Mouse (Mus musculus) stomach, embryonic 16.5 days (tissue): ENCODE measurements at regions not wholly inside any gene's neighbourhood (a gene's known extent, or its start where the extent isn't known, plus 50 kb on each side); places are given as distances from the start of the nearest gene placed in this dataset.

Experiments
- ATAC-seq: fragments of 200-750 bp; cut with Nextera tagmentation; 2 replicates; pipeline ENCODE4 v1.8.0; 2017; ENCODE audit warnings: moderate number of reproducible peaks, moderate TSS enrichment; ENCODE audit not compliant: insufficient read depth, low FRiP score
- H3K27ac ChIP-seq: fragments of 300-500 bp; sonication (generic); 2 replicates; pipeline ENCODE4 v1.5.1; 2014; ENCODE audit warnings: low read length
- H3K27me3 ChIP-seq: fragments of 300-500 bp; sonication (generic); 2 replicates; pipeline ENCODE4 v1.6.1; 2014; ENCODE audit warnings: low read length, control low read depth, mixed read lengths; ENCODE audit not compliant: control insufficient read depth, insufficient read depth
- H3K36me3 ChIP-seq: fragments of 300-500 bp; sonication (generic); 2 replicates; pipeline ENCODE4 v1.6.1; 2014; ENCODE audit warnings: low read length; ENCODE audit not compliant: control insufficient read depth, insufficient read depth
- H3K4me1 ChIP-seq: fragments of 300-500 bp; sonication (generic); 2 replicates; pipeline ENCODE4 v1.6.1; 2014; ENCODE audit warnings: low read length, control low read depth, mixed read lengths; ENCODE audit not compliant: control insufficient read depth, insufficient read depth
- H3K4me2 ChIP-seq: fragments of 300-500 bp; sonication (generic); 2 replicates; pipeline ENCODE4 v1.6.1; 2014; ENCODE audit warnings: low read depth, low read length, mixed read lengths
- H3K4me3 ChIP-seq: fragments of 300-500 bp; sonication (generic); replicated peaks from 2 replicates; pipeline ENCODE4 v1.5.1; 2014; ENCODE audit warnings: mild to moderate bottlenecking, low read length
- H3K9ac ChIP-seq: fragments of 300-500 bp; sonication (generic); 2 replicates; pipeline ENCODE4 v1.6.1; 2014; ENCODE audit warnings: low read length
- H3K9me3 ChIP-seq: fragments of 300-500 bp; sonication (generic); replicated peaks from 2 replicates; pipeline ENCODE4 v1.6.1; 2016; ENCODE audit warnings: low read length, control low read depth; ENCODE audit not compliant: control insufficient read depth
- WGBS: fragments of 180-500 bp; shearing (Covaris S2); extraction: QIAGEN DNeasy Blood & Tissue Kit; methylation state at CpG from one replicate; pipeline ENCODE4 v1.1.7; 2014; 5-methylcytosine and 5-hydroxymethylcytosine counted together

DNA sequence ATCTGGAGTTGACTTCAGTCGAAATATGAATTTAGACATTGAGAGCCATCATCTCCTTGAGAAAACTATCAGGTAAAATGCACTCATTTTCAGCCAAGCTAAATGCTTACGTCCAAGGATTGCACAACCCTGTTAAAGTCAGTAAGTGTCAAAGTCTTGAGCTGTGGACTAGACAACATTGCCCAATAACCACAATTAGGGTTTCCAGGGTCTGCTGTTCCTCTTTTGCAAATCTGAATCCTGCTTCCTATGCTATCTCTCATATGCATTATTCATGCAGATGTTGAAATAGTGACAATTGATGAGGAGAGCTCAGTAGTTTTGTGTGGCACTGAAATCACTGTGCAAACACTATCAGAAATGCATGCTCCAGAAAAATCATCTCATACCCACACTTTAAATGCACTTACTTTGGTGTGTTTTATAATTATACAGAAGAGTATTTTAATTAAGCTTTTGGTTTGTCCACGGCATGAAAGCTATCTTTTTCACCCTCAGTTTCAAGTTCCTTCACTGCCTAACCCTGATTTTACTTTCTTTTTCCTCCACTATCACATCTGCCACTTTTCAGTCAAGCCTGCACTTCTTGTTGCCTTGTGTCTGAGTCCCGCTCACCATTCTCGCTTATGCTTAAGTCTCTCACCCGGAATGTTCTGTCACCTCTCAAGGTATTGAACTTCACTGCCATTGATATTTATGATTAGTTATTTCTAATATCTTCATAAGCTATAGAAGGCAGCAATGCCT, 429.4 kb upstream of the Mef2c start:
- no peak overlapping the region for H3K4me3 ChIP-seq
- 82% methylated on average over 6 of the region's 6 CpGs for WGBS
- no peak overlapping the region for H3K9ac ChIP-seq

DNA sequence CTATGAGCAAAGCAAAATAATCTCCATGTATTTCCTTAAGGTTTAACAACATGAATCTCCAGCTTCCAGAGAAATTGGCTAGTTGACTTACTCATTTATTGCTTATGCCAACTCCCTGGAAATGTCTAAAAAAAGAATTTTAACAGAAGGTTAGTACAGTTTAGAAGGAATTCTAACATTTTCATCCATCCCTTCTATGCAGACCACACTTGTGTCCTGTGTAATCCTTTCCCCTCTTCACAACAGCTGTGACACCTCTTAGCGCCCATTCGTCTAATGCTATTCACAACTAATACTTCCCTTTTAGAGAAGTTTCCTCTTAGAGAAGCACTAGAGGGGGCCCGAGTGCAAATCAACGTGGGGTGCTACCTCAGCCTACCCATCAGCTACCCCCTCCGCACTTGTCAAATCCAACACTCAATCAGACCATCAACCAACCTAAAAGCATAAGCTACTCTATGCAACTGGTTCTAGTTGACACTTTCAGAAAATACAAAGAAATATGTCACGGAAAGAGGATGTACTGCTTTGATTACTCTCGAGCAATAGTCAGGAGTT, 428.4 kb upstream of the Mef2c start:
- Histone ChIP-seq H3K9me3 (no peaks in the 10 kb centered on the region), H3K4me3 (no peak overlapping the region), H3K4me1 (no peaks in the 10 kb centered on the region), H3K4me2 (no peak overlapping the region), H3K9ac (no peak overlapping the region), H3K27ac (no peak overlapping the region), H3K27me3 (no peaks in the 10 kb centered on the region), H3K36me3 (no peaks in the 10 kb centered on the region)
- no peak for ATAC-seq
- WGBS = 50% methylated on average over 7 of the region's 7 CpGs

More for the DNA sequence above, 429.4 kb upstream of the Mef2c start:
- H3K27me3 ChIP-seq = no peaks in the 10 kb centered on the region
- H3K36me3 ChIP-seq = no peaks in the 10 kb centered on the region
- no peak overlapping the region for H3K27ac ChIP-seq
- no peak for ATAC-seq
- H3K4me1 ChIP-seq = no peaks in the 10 kb centered on the region
- H3K4me2 ChIP-seq = no peak overlapping the region
- H3K9me3 ChIP-seq = no peaks in the 10 kb centered on the region

DNA sequence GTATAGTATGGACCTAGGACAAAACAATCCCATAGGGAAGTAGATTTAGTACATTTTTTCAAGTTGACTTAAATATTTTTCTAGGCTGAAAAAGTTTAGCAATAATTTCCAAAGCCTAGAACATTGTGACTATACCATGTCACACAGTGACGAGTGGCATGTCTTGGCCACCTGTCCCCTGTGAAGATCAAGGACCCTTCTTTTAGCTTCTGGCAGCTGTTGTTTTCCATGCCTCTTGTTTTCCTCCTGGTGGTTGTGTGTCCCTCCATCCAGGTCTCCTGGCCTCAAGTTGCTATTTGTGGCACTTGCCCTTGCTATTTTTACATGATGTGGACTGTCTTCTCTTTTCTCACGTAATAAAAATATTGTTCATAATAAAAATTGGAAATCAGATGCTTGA, 427.2 kb upstream of the Mef2c start:
- no peak for ATAC-seq
- Histone ChIP-seq H3K36me3 (no peaks in the 10 kb centered on the region), H3K4me2 (no peak overlapping the region), H3K4me3 (no peak overlapping the region), H3K4me1 (no peaks in the 10 kb centered on the region), H3K27ac (no peak overlapping the region), H3K27me3 (no peaks in the 10 kb centered on the region), H3K9ac (no peak overlapping the region), H3K9me3 (no peaks in the 10 kb centered on the region)
- 81% methylated on average over 2 of the region's 2 CpGs for WGBS

DNA sequence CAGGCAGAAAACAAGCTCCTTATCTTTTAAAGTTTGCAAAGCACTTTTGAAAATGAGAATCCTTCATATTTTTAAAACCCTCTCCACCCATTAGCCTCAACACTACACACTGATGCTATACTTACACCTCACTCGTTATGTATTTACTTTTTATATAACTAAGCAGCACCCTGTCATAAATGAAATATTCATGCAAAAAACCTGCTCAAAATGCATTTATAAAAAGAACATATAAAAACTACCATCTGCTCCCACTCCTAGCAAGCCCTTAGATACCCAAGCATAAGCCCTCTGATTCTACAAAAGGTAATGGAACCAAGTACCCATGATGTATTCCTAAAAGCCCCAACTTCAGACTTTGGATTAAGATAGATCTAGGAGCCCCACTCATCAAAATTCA, 426.7 kb upstream of the Mef2c start:
- H3K27ac ChIP-seq = no peak overlapping the region
- H3K36me3 ChIP-seq = no peaks in the 10 kb centered on the region
- 80% methylated on average over 1 of the region's 1 CpGs for WGBS
- H3K4me3 ChIP-seq = no peak overlapping the region
- no peaks in the 10 kb centered on the region for H3K9me3 ChIP-seq
- ATAC-seq = no peak
- H3K27me3 ChIP-seq = no peaks in the 10 kb centered on the region
- H3K4me1 ChIP-seq = no peaks in the 10 kb centered on the region
- no peak overlapping the region for H3K9ac ChIP-seq
- no peak overlapping the region for H3K4me2 ChIP-seq

DNA sequence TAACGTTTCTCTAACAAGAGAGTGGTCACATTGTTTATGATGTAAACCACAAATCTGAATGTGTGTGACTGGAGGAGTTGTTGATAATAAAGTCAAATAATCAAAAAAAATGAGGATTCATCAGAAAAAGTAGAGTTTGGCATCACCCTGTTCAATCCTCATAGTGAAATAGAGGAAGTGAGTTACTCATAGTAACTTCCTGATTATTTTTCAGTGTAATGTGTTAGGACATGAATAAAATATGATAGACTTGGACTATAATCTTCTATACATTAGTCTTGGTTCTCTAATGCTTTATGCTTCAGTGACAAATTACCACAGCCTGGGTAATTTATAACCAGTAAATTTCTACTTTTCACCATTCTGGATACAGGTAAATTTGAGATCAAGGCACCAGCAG, 424.5 kb upstream of the Mef2c start:
- Histone ChIP-seq H3K4me2 (no peak overlapping the region), H3K9me3 (no peaks in the 10 kb centered on the region), H3K36me3 (no peaks in the 10 kb centered on the region), H3K9ac (no peak overlapping the region), H3K27me3 (no peaks in the 10 kb centered on the region), H3K27ac (no peak overlapping the region), H3K4me3 (no peak overlapping the region), H3K4me1 (no peaks in the 10 kb centered on the region)
- 32% methylated on average over 1 of the region's 1 CpGs for WGBS
- ATAC-seq = no peak

DNA sequence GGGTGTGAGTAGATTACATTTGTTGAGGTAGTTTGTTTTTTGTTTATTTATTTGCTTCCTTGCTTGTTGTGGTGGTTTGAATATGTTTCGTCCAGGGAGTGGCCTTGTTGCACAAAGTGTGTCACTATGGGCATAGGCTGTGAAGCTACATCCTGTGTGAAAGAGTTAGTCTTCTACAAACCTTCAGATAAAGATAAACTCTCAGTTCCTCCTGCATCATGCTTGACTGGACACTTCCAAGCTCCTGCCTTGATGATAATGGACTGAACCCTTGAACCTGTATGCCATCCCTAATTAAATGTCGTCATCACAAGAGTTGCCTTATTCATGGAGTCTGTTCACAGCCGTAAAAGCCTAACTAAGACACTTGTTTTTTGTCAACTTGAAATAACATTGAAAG, 418.9 kb upstream of the Mef2c start:
- Histone ChIP-seq H3K4me1 (no peaks in the 10 kb centered on the region), H3K4me3 (no peak overlapping the region), H3K27ac (no peak overlapping the region), H3K9ac (no peak overlapping the region), H3K9me3 (no peaks in the 10 kb centered on the region), H3K36me3 (no peaks in the 10 kb centered on the region), H3K27me3 (no peaks in the 10 kb centered on the region), H3K4me2 (no peak overlapping the region)
- 75% methylated on average over 3 of the region's 3 CpGs for WGBS
- no peak for ATAC-seq

DNA sequence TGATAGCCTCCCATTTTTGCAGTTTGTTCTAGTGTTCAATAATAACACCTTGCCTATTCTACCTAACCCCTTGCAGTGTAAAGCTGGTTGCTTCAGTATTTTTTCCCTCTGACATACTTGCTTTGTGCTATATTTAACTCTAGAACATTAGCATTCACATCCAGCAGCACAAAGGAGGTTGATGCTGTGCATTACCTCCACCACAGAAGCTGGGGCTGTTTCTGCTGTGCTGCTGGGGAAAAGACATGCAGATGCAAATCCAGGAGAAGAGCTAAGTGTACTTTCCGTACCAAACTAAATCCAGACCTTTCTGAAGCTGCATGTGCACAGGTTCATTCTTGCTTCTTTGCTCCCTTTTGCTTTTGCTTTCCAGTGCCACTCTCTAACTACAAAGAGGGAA, 403.9 kb upstream of the Mef2c start:
- H3K4me1 ChIP-seq = no peaks in the 10 kb centered on the region
- H3K4me3 ChIP-seq = no peak overlapping the region
- no peaks in the 10 kb centered on the region for H3K9me3 ChIP-seq
- WGBS = 77% methylated on average over 1 of the region's 1 CpGs
- no peak overlapping the region for H3K27ac ChIP-seq
- H3K4me2 ChIP-seq = no peak overlapping the region
- no peak for ATAC-seq
- no peaks in the 10 kb centered on the region for H3K27me3 ChIP-seq
- H3K9ac ChIP-seq = no peak overlapping the region
- H3K36me3 ChIP-seq = no peaks in the 10 kb centered on the region

DNA sequence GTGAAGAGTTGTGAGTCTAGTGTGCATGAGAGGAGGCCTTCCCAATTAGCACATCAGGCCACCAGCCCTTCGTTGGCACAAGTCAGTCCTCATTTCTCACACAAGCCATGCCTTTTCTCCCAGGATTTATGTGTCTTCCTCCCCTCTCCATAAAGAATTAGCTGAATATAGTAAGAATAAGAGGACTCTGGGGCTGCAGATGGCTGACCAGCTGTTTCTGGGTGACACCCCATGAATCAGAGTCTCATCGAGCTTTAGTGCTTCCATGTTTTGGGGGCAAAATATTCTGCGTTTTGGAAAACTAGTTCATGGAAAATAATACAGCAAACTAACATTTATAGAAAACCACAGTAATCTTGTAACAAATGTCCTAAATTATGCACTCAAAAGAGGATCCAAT, 393.2 kb upstream of the Mef2c start:
- no peaks in the 10 kb centered on the region for H3K36me3 ChIP-seq
- no peaks in the 10 kb centered on the region for H3K27me3 ChIP-seq
- H3K4me3 ChIP-seq = no peak overlapping the region
- no peak overlapping the region for H3K4me2 ChIP-seq
- 79% methylated on average over 3 of the region's 3 CpGs for WGBS
- H3K9me3 ChIP-seq = no peaks in the 10 kb centered on the region
- H3K4me1 ChIP-seq = no peaks in the 10 kb centered on the region
- ATAC-seq = no peak
- H3K9ac ChIP-seq = no peak overlapping the region
- no peak overlapping the region for H3K27ac ChIP-seq

DNA sequence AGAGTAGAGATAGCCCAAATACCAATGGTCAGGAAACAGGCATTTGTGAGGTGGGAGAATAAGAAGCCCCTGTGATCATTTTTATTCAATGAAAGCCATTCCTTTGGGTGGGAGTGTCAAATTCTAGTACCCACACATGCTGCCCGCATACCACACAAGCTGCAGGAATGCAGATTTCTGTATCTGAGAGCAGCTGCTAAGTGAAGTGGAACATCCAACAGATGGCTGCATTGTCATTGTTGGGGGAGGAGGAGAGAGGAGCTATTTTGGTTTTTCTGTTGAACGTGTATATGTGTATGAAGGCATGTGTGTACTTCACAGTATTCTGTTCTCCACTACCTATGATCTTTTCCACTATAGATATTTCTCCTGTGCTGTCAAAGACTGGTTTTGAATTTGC, 392.3 kb upstream of the Mef2c start:
- no peaks in the 10 kb centered on the region for H3K9me3 ChIP-seq
- WGBS = 50% methylated on average over 2 of the region's 2 CpGs
- H3K4me1 ChIP-seq = no peaks in the 10 kb centered on the region
- H3K27me3 ChIP-seq = no peaks in the 10 kb centered on the region
- no peak overlapping the region for H3K4me2 ChIP-seq
- H3K36me3 ChIP-seq = no peaks in the 10 kb centered on the region
- no peak overlapping the region for H3K9ac ChIP-seq
- no peak for ATAC-seq
- H3K27ac ChIP-seq = no peak overlapping the region
- H3K4me3 ChIP-seq = no peak overlapping the region
